In genomic region chr9:7354535-7354934, GRCm38 (mm10) we compare ENCODE assay signal across 24 mouse cellular contexts. TPM values are rescaled to one million over a fixed set of nuclear protein-coding genes. Genes with fewer than 3 reads are reported as not detected.
"Had no signal": no experiment of that assay in that cellular context is flagged by ENCODE, and none has a peak within 500 bp of the region (broad histone marks: within the 10 kb centered on the region; RNA-seq: fewer than 3 reads in every experiment).

No protein-coding gene starts in this region.

- H3K4me3 ChIP-seq: lung, embryonic 15.5 days; megakaryocyte, embryonic 14.5 days; midbrain, embryonic 13.5 days; midbrain, embryonic 15.5 days; neural tube, embryonic 12.5 days; stomach, embryonic 15.5 days had no signal

- H3K27me3 ChIP-seq: lung, embryonic 15.5 days; megakaryocyte, embryonic 14.5 days; midbrain, embryonic 13.5 days; midbrain, embryonic 15.5 days; neural tube, embryonic 12.5 days; stomach, embryonic 15.5 days had no signal

- H3K4me2 ChIP-seq: lung, embryonic 15.5 days; midbrain, embryonic 11.5 days; midbrain, embryonic 13.5 days; midbrain, embryonic 15.5 days; neural tube, embryonic 12.5 days; stomach, embryonic 15.5 days had no signal

- H3K27ac ChIP-seq: lung, embryonic 15.5 days; macrophage; midbrain, embryonic 13.5 days; midbrain, embryonic 15.5 days; neural tube, embryonic 12.5 days; stomach, embryonic 15.5 days; stomach, postnatal 0 days had no signal

- H3K9me3 ChIP-seq: lung, embryonic 15.5 days; megakaryocyte, embryonic 14.5 days; midbrain, embryonic 13.5 days; midbrain, embryonic 15.5 days; neural tube, embryonic 12.5 days; stomach, embryonic 15.5 days had no signal

- ATAC-seq: lung, postnatal 0 days; midbrain, embryonic 13.5 days; midbrain, embryonic 15.5 days had no signal

- H3K4me1 ChIP-seq: lung, embryonic 15.5 days; megakaryocyte, embryonic 14.5 days; midbrain, embryonic 13.5 days; midbrain, embryonic 15.5 days; neural tube, embryonic 12.5 days; stomach, embryonic 15.5 days had no signal

- H3K9ac ChIP-seq: lung, embryonic 15.5 days; midbrain, embryonic 13.5 days; midbrain, embryonic 15.5 days; neural tube, embryonic 12.5 days; stomach, embryonic 15.5 days had no signal

- H3K36me3 ChIP-seq: lung, embryonic 15.5 days; midbrain, embryonic 13.5 days; midbrain, embryonic 15.5 days; neural tube, embryonic 12.5 days; stomach, embryonic 15.5 days had no signal

- DNase-seq: lung, adult 2 months; lung, postnatal 14 days; lung, postnatal 36 days; right cerebral cortex, postnatal 14 days; thymus, adult 18-20 months; thymus, postnatal 14 days; thymus, postnatal 36 days had no signal

RNA-seq across cellular contexts. Expression of gene Mmp12, which starts 10.4 kb away (rescaled TPM):
- total RNA-seq: megakaryocyte progenitor cell, adult 5-6 weeks; midbrain, postnatal 0 days had no signal
- polyA plus RNA-seq: midbrain, embryonic 11.5 days; midbrain, embryonic 13.5 days; midbrain, embryonic 15.5 days; midbrain, postnatal 0 days; neural tube, embryonic 12.5 days; neural tube, embryonic 14.5 days had no signal

RNA-seq across cellular contexts. Expression of gene Mmp1b, which starts 33.3 kb away (rescaled TPM):
- total RNA-seq: megakaryocyte progenitor cell, adult 5-6 weeks; midbrain, postnatal 0 days; monocyte, adult 5-6 weeks; neutrophil, adult 5-6 weeks had no signal
- polyA plus RNA-seq: lung, adult 2 months; lung, embryonic 15.5 days; lung, postnatal 0 days; macrophage; midbrain, embryonic 11.5 days; midbrain, embryonic 13.5 days; midbrain, embryonic 15.5 days; midbrain, postnatal 0 days; neural tube, embryonic 12.5 days; neural tube, embryonic 14.5 days; spleen, adult 2 months; stomach, embryonic 15.5 days; stomach, postnatal 0 days; thymus, postnatal 0 days had no signal
